Mouse (Mus musculus): ENCODE results near the gene Akap1. TPM values are rescaled to one million over a fixed set of nuclear protein-coding genes. Genes with fewer than 3 reads are reported as not detected.
"Not testable (repeated sequence)": the region's sequence is repeated elsewhere in the genome, so short reads cannot be mapped to it uniquely, and the experiment has no call there.

Akap1 gene
- total and polyA plus RNA-seq, 2 experiments from 2014 or later = 24.4 to 48.2 TPM

- no peaks in the 10 kb centered on the region for H3K36me3 ChIP-seq (ENCODE audit: insufficient read depth, low read length)
- TF ChIP-seq CTCF (IDR thresholded peaks at IDR 0.05) = no peak
- no peak overlapping the region for H3K9ac ChIP-seq (replicated peaks; ENCODE audit: low read length, poor library complexity, severe bottlenecking)
- WGBS = 67% methylated on average over 2 of the region's 2 CpGs
- no peak overlapping the region for H3K4me2 ChIP-seq (ENCODE audit: low read depth, low read length, poor library complexity, severe bottlenecking)
- no peak for DNase-seq (ENCODE audit: low spot score)
- no peaks in the 10 kb centered on the region for H3K9me3 ChIP-seq (ENCODE audit: low read length)
- H3K27ac ChIP-seq (ENCODE audit: low read depth, low read length) = no peak overlapping the region
- H3K27me3 ChIP-seq (ENCODE audit: insufficient read depth, low read length) = no peaks in the 10 kb centered on the region
- H3K4me1 ChIP-seq (ENCODE audit: insufficient read depth, low read length) = no peaks in the 10 kb centered on the region
- ATAC-seq (ENCODE audit: low FRiP score) = no peak
- no peak overlapping the region for H3K4me3 ChIP-seq (ENCODE audit: low read depth, low read length)
Observed at GRCm38 (mm10) chr11:88904080-88904479, 39.7 kb upstream of the Akap1 start.

DNA sequence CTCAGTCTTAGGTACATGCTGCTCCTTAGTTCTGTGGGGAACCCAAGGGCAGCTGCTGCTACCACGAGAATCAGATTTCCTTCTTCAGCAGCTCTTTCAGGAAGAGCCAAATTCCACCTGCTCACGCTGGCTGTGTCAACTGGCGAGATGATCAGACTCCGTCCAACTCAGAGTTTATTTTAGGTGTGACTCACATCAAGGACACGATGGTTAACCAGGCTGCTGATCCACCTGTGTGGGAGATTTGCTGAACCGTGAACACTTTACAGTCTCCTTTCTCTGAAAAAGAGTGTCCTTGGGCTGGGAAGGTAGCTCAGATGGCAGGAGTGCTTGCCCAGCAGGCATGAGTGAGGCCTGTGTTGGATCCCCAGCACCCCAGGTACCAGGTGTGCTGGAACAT, 38.4 kb upstream of the Akap1 start:
- ATAC-seq (ENCODE audit: low FRiP score) = no peak
- no peaks in the 10 kb centered on the region for H3K9me3 ChIP-seq (ENCODE audit: low read length)

GRCm38 (mm10) chr11:88901341-88901802, 37.0 kb upstream of the Akap1 start:
- no peaks in the 10 kb centered on the region for H3K4me1 ChIP-seq (ENCODE audit: insufficient read depth, low read length)
- no peak overlapping the region for H3K9ac ChIP-seq (replicated peaks; ENCODE audit: low read length, poor library complexity, severe bottlenecking)
- H3K4me2 ChIP-seq (ENCODE audit: low read depth, low read length, poor library complexity, severe bottlenecking) = no peak overlapping the region
- WGBS = 86% methylated on average over 7 of the region's 7 CpGs
- H3K4me3 ChIP-seq (ENCODE audit: low read depth, low read length) = no peak overlapping the region
- ATAC-seq (ENCODE audit: low FRiP score) (no peak), DNase-seq (ENCODE audit: low spot score) (no peak)
- TF ChIP-seq CTCF (IDR thresholded peaks at IDR 0.05) = no peak
- no peak overlapping the region for H3K27ac ChIP-seq (ENCODE audit: low read depth, low read length)
- H3K27me3 ChIP-seq (ENCODE audit: insufficient read depth, low read length) = peaks cover 5% of the 10 kb centered on the region; the same call in 1 of the 2 replicates
- no peaks in the 10 kb centered on the region for H3K9me3 ChIP-seq (ENCODE audit: low read length)
- no peaks in the 10 kb centered on the region for H3K36me3 ChIP-seq (ENCODE audit: insufficient read depth, low read length)

More for the DNA sequence above, 38.4 kb upstream of the Akap1 start:
- Histone ChIP-seq H3K27me3 (ENCODE audit: insufficient read depth, low read length) (peaks cover 2% of the 10 kb centered on the region; the same call in 1 of the 2 replicates), H3K27ac (ENCODE audit: low read depth, low read length) (no peak overlapping the region), H3K4me1 (ENCODE audit: insufficient read depth, low read length) (no peaks in the 10 kb centered on the region), H3K36me3 (ENCODE audit: insufficient read depth, low read length) (no peaks in the 10 kb centered on the region), H3K4me2 (ENCODE audit: low read depth, low read length, poor library complexity, severe bottlenecking) (no peak overlapping the region), H3K4me3 (ENCODE audit: low read depth, low read length) (no peak overlapping the region), H3K9ac (replicated peaks; ENCODE audit: low read length, poor library complexity, severe bottlenecking) (no peak overlapping the region)
- TF ChIP-seq CTCF (IDR thresholded peaks at IDR 0.05) = no peak
- no peak for DNase-seq (ENCODE audit: low spot score)
- 89% methylated on average over 6 of the region's 6 CpGs for WGBS

- WGBS = 90% methylated on average over 6 of the region's 6 CpGs
- peaks cover 5% of the 10 kb centered on the region; the same call in 1 of the 2 replicates for H3K27me3 ChIP-seq (ENCODE audit: insufficient read depth, low read length)
- no peak overlapping the region for H3K9ac ChIP-seq (replicated peaks; ENCODE audit: low read length, poor library complexity, severe bottlenecking)
- ATAC-seq (ENCODE audit: low FRiP score) = no peak
- DNase-seq (ENCODE audit: low spot score) = no peak
- no peak overlapping the region for H3K27ac ChIP-seq (ENCODE audit: low read depth, low read length)
- TF ChIP-seq CTCF (IDR thresholded peaks at IDR 0.05) = no peak
- no peak overlapping the region for H3K4me2 ChIP-seq (ENCODE audit: low read depth, low read length, poor library complexity, severe bottlenecking)
- no peaks in the 10 kb centered on the region for H3K36me3 ChIP-seq (ENCODE audit: insufficient read depth, low read length)
- no peaks in the 10 kb centered on the region for H3K9me3 ChIP-seq (ENCODE audit: low read length)
- no peak overlapping the region for H3K4me3 ChIP-seq (ENCODE audit: low read depth, low read length)
- H3K4me1 ChIP-seq (ENCODE audit: insufficient read depth, low read length) = no peaks in the 10 kb centered on the region
Observed at GRCm38 (mm10) chr11:88899561-88899960, 35.2 kb upstream of the Akap1 start.

- no peaks in the 10 kb centered on the region for H3K9me3 ChIP-seq (ENCODE audit: low read length)
- H3K9ac ChIP-seq (replicated peaks; ENCODE audit: low read length, poor library complexity, severe bottlenecking) = no peak overlapping the region
- no peaks in the 10 kb centered on the region for H3K4me1 ChIP-seq (ENCODE audit: insufficient read depth, low read length)
- peaks cover 5% of the 10 kb centered on the region; the same call in 1 of the 2 replicates for H3K27me3 ChIP-seq (ENCODE audit: insufficient read depth, low read length)
- DNase-seq (ENCODE audit: low spot score) = no peak
- H3K4me3 ChIP-seq (ENCODE audit: low read depth, low read length) = no peak overlapping the region
- WGBS = 73% methylated on average over 4 of the region's 4 CpGs
- no peak overlapping the region for H3K4me2 ChIP-seq (ENCODE audit: low read depth, low read length, poor library complexity, severe bottlenecking)
- no peak overlapping the region for H3K27ac ChIP-seq (ENCODE audit: low read depth, low read length)
- no peak for ATAC-seq (ENCODE audit: low FRiP score)
- no peak for TF ChIP-seq CTCF (IDR thresholded peaks at IDR 0.05)
- no peaks in the 10 kb centered on the region for H3K36me3 ChIP-seq (ENCODE audit: insufficient read depth, low read length)
Observed at GRCm38 (mm10) chr11:88898380-88898763, 34.0 kb upstream of the Akap1 start.

GRCm38 (mm10) chr11:88897624-88898379, 33.4 kb upstream of the Akap1 start:
- H3K9me3 ChIP-seq (ENCODE audit: low read length) = no peaks in the 10 kb centered on the region
- DNase-seq (ENCODE audit: low spot score) = no peak
- H3K27ac ChIP-seq (ENCODE audit: low read depth, low read length) = no peak overlapping the region
- H3K9ac ChIP-seq (replicated peaks; ENCODE audit: low read length, poor library complexity, severe bottlenecking) = no peak overlapping the region
- H3K4me1 ChIP-seq (ENCODE audit: insufficient read depth, low read length) = no peaks in the 10 kb centered on the region
- ATAC-seq (ENCODE audit: low FRiP score) = no peak
- H3K36me3 ChIP-seq (ENCODE audit: insufficient read depth, low read length) = no peaks in the 10 kb centered on the region
- no peak for TF ChIP-seq CTCF (IDR thresholded peaks at IDR 0.05)
- H3K4me2 ChIP-seq (ENCODE audit: low read depth, low read length, poor library complexity, severe bottlenecking) = no peak overlapping the region
- no peak overlapping the region for H3K4me3 ChIP-seq (ENCODE audit: low read depth, low read length)
- peaks cover 5% of the 10 kb centered on the region; the same call in 1 of the 2 replicates for H3K27me3 ChIP-seq (ENCODE audit: insufficient read depth, low read length)
- WGBS = 60% methylated on average over 15 of the region's 15 CpGs

GRCm38 (mm10) chr11:88895800-88896232, 31.4 kb upstream of the Akap1 start:
- DNase-seq (ENCODE audit: low spot score); H3K4me1 ChIP-seq (ENCODE audit: insufficient read depth, low read length); ATAC-seq (ENCODE audit: low FRiP score); H3K9me3 ChIP-seq (ENCODE audit: low read length); H3K4me2 ChIP-seq (ENCODE audit: low read depth, low read length, poor library complexity, severe bottlenecking); H3K27me3 ChIP-seq (ENCODE audit: insufficient read depth, low read length); H3K36me3 ChIP-seq (ENCODE audit: insufficient read depth, low read length); H3K27ac ChIP-seq (ENCODE audit: low read depth, low read length); H3K4me3 ChIP-seq (ENCODE audit: low read depth, low read length); H3K9ac ChIP-seq (replicated peaks; ENCODE audit: low read length, poor library complexity, severe bottlenecking): not testable (repeated sequence)
- WGBS = 54% methylated on average over 22 of the region's 39 CpGs

DNA sequence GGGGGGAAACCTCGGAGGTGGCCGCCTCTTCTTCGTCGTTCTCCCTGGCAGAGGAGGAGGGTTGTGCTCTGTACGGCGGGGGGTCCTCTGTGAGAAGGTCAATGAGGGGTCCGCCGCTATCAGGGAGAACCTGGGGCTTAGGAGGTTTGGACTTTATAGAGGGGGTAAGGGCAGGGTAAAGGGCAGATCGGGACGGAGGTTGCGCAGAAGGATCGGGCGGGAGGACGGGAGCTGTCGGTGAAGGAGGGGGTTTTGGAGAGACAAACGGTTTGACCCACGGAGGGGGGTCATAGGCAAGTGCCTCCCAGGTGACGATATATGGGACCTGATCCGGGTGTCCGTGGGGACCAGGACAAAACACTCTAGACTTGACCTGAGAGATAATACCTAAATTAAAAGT, 30.8 kb upstream of the Akap1 start:
- H3K4me2 ChIP-seq (ENCODE audit: low read depth, low read length, poor library complexity, severe bottlenecking); H3K27ac ChIP-seq (ENCODE audit: low read depth, low read length); DNase-seq (ENCODE audit: low spot score); ATAC-seq (ENCODE audit: low FRiP score); H3K9ac ChIP-seq (replicated peaks; ENCODE audit: low read length, poor library complexity, severe bottlenecking); H3K4me3 ChIP-seq (ENCODE audit: low read depth, low read length); H3K4me1 ChIP-seq (ENCODE audit: insufficient read depth, low read length); H3K27me3 ChIP-seq (ENCODE audit: insufficient read depth, low read length); H3K36me3 ChIP-seq (ENCODE audit: insufficient read depth, low read length); H3K9me3 ChIP-seq (ENCODE audit: low read length): not testable (repeated sequence)
- 53% methylated on average over 14 of the region's 20 CpGs for WGBS

Data from midbrain, postnatal 0 days (tissue).